Comparison of ENCODE assay signal across 15 mouse cellular contexts in the genomic region with DNA sequence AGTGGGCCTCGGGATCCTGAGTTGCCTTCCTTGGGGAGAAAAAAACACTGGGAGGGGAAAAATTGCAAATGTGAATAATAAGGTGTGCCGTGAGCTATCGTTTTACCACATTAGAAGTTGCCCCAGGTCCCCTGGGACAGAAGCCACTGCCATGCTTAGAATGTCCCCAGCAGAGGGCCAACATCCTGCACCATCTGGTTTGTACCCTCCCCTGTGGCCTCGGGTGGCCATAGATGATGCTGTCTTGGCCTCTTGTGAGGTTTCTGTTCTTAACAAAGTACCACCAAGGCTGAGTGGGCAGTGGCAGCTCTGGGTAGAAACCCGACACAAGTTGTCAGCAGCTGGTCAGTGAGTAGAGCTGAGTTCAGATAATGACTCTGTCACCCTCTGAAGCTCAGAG.
"Had no signal": no experiment of that assay in that cellular context is flagged by ENCODE, and none has a peak within 500 bp of the region (broad histone marks: within the 10 kb centered on the region; RNA-seq: fewer than 3 reads in every experiment).

No protein-coding gene starts in this region.

- ATAC-seq: liver, embryonic 12.5 days; midbrain, embryonic 16.5 days had no signal

- H3K9me3 ChIP-seq: limb, embryonic 15.5 days; liver, embryonic 12.5 days; lung, embryonic 15.5 days; stomach, embryonic 15.5 days had no signal

- DNase-seq: kidney, adult 11 months; kidney, adult 9 months; kidney, postnatal 14 days; right cerebral cortex, adult 18-20 months; right cerebral cortex, postnatal 25 days; spleen, adult 18-20 months; thymus, adult 2 months; thymus, postnatal 25 days had no signal

- H3K27me3 ChIP-seq: limb, embryonic 15.5 days; liver, embryonic 12.5 days; lung, embryonic 15.5 days; neural tube, embryonic 13.5 days; stomach, embryonic 15.5 days had no signal

- H3K4me2 ChIP-seq: limb, embryonic 15.5 days; liver, embryonic 12.5 days; lung, embryonic 15.5 days; neural tube, embryonic 13.5 days; stomach, embryonic 15.5 days had no signal

- H3K9ac ChIP-seq: limb, embryonic 15.5 days; liver, embryonic 12.5 days; lung, embryonic 15.5 days; neural tube, embryonic 13.5 days; stomach, embryonic 15.5 days had no signal

- H3K27ac ChIP-seq: left cerebral cortex, adult 2 months; limb, embryonic 15.5 days; liver, embryonic 12.5 days; lung, embryonic 15.5 days; neural tube, embryonic 13.5 days; stomach, embryonic 15.5 days had no signal

- H3K4me3 ChIP-seq: left cerebral cortex, adult 2 months; limb, embryonic 15.5 days; liver, embryonic 12.5 days; lung, embryonic 15.5 days; neural tube, embryonic 13.5 days; stomach, embryonic 15.5 days had no signal

- H3K36me3 ChIP-seq: limb, embryonic 15.5 days; liver, embryonic 12.5 days; lung, embryonic 15.5 days; neural tube, embryonic 13.5 days; stomach, embryonic 15.5 days had no signal

- H3K4me1 ChIP-seq: limb, embryonic 15.5 days; liver, embryonic 12.5 days; lung, embryonic 15.5 days; neural tube, embryonic 13.5 days; stomach, embryonic 15.5 days had no signal
